Mouse (Mus musculus) induced T-regulatory cell, adult 2 months (primary cell): ENCODE data around the gene Gm20388.
"Not testable (repeated sequence)": the region's sequence is repeated elsewhere in the genome, so short reads cannot be mapped to it uniquely, and the experiment has no call there.

Experiments
- DNase-seq: peaks from one replicate; pipeline ENCODE4 v3.0.0-alpha.2; 2012; ENCODE audit warnings: low read depth

The Gm20388 gene

DNA sequence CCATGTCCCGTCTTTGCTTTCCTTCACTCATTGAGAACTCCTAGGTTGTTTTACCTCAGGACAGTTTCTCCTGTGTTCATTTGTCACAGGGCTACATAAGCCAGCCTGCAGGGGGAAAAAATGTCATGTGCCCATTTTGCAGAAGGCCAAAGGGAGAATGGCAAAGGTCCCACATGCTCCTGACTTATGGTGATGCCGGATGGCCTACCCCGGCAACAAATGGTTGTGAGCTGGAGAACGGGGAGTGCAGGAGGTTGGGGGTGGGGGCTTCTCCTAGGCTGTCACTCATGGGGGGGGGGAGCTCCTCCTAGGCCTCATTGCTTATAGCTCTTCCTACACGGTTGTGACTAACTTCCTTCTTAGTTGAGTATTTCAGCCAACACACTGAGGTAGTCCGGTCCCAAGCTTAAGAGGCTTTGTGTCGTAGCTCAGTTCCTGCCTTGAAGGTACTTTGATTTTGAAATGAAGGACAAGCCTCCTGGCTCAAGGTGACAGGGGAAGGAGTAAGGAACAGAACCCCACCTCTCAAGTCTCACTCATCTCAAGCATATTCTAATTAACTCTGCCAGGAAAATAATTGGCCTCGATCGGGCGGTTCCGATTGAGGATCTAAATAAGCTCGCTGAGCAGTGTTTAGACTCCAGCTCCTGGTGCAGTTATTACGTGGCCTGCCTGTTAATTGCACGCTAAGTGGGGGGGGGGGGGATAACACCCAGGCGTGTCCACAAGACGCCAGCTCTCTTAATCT, 4233.4 kb downstream of the Gm20388 start:
- no peak for DNase-seq

GRCm38 (mm10) chr8:124144619-124144980, 4234.0 kb downstream of the Gm20388 start:
- no peak for DNase-seq

DNA sequence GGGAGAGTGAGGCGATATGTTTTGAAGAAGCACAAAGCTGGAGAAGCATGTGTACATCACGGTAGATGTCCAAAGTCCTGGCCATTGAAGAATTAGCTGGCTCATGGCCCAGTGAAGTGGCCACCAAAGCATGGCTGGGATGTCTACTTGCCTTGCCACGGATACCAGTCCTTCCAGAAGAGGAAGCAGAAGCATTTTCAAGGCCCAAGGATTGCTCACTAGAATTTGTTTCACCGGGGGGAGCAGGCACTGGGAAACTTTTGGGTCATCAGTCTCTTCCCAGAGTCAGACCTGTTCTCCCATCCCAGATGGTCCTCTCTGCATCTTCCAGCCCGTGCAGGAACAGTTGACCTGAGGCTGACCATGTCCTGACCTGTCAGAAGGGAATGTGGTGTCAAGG, 4235.6 kb downstream of the Gm20388 start:
- DNase-seq = no peak

DNA sequence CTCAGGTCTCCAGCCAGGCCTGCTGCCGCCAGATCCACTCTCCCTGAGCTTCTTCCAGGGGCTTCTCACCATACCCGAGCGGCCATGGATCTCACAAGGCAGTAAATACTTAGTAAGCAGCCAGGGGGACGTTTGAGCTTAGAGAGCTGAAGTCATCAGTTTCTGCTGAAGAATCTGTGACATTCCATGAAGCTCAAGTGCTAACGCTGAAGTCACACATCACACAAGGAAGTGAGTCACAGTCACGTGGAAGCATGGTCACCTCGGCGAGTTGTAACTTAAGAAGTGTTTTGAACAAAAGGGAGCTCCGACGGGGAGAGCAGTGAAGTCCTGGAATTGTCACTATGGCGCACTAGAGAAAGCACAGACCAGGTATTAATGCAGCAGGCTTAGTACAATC, 4239.4 kb downstream of the Gm20388 start:
- DNase-seq = no peak

DNA sequence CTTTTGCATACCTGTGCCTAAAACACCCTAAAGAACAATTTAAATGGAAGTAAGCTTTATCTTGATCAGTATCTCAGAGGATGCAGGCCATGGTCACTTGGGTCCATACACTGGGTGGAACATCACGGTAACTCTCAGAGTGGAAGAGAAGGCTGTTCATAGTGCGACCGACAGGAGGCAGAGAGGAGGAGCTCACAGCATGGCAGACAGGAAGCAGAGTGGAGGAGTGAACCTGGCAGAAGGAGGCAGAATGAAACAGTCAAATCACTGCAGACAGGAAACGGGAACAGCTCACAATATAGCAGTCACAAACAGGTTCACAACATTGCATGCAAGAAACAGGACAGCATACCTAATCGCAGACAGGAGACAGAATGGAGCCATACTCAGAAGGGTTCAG, 4239.9 kb downstream of the Gm20388 start:
- peak; percentile 61 for DNase-seq

- DNase-seq = no peak
Measured at GRCm38 (mm10) chr8:124151881-124152280, 4241.2 kb downstream of the Gm20388 start.

DNA sequence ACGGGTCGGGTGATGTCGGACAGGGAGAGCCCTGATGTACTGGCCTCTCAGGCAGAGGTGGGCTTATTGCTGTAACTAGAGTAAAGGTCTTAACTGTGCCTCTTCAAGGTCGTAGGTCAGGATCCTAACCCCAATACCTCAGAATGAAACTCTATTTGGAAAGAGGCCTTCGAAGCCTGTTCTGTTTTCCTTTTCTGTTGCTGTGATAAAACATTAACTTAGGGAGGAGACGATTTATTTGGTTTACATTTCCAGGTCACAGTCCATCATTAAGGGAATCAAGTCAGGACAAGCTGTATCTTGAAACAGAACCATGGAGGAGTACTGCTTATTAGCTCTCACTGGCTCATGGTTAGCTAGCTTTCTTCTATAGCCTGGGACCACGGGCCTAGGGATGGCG, 4242.1 kb downstream of the Gm20388 start:
- no peak for DNase-seq

GRCm38 (mm10) chr8:124156324-124156723, 4245.7 kb downstream of the Gm20388 start:
- no peak for DNase-seq

GRCm38 (mm10) chr8:124161683-124162082, 4251.0 kb downstream of the Gm20388 start:
- DNase-seq = no peak

DNA sequence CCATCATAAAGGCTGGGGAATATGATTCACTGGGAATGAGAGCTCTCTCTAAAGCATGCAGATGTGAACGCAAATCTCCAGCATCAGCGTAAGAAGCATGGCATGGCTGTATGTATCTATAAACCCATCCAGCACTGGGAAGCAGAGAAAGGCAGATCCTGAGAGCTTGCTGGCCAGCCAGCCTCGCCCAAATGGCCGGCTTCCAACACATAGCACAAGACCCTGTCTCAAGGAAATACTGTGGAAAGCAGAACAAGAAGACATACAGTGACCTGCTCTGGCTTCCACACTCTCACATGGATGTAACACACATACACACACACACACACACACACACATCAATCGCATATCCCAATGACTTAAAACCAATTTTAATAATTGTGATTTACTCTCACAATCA, 4252.6 kb downstream of the Gm20388 start:
- DNase-seq = no peak

- no peak for DNase-seq
Measured at GRCm38 (mm10) chr8:124169749-124170148, 4259.1 kb downstream of the Gm20388 start.

- DNase-seq = no peak
Measured at GRCm38 (mm10) chr8:124170671-124171070, 4260.0 kb downstream of the Gm20388 start.

DNA sequence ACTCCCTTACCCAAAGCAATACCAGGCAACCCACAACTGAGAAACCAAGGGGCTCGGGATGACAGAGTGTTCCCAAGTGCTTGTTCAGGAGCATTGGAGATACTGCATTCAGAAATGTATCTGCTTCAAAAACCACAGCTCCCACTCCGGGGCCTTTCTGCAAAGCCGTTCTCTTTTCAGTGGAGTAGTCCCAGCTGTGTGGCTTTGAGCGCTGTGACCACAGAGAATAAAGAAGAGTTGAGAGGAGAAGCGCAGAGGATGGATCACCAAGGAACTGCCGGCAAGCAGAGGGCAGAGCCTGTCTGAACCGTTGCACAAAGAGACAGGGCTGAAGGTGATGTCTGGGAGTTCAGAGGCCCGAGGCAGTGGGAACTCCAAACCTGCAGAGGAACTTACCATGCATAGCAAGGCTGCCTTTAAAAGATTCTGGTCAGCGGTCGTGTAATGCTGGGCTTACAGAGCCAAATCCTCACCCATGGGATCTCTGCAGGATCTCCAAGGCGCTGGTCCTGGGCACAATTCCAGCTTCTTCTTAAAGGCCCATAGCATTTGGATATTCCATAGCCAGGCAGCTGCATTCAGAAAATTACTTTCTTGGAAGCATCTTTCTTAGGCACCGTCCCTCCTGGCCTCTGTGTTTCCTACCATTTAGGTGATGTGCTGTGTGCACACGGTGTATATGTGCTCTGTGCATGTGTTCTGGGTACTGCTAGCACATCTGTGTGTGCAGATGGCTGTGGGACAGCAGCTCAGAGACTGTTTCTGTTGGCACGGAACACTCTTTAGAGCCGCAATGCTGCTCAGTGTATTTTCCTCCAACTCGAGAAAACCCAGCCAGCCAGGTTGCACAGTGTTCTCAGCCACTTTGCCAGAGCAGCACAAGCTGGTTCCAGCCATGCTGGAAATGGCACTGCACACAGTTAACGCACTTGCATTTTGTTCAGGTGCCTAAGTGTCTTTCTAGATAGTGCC, 4261.2 kb downstream of the Gm20388 start:
- no peak for DNase-seq

- DNase-seq = no peak
Measured at GRCm38 (mm10) chr8:124173688-124174087, 4263.0 kb downstream of the Gm20388 start.

GRCm38 (mm10) chr8:124176133-124176532, 4265.5 kb downstream of the Gm20388 start:
- DNase-seq = no peak

- DNase-seq = not testable (repeated sequence)
Measured at GRCm38 (mm10) chr8:124177092-124177491, 4266.5 kb downstream of the Gm20388 start.

DNA sequence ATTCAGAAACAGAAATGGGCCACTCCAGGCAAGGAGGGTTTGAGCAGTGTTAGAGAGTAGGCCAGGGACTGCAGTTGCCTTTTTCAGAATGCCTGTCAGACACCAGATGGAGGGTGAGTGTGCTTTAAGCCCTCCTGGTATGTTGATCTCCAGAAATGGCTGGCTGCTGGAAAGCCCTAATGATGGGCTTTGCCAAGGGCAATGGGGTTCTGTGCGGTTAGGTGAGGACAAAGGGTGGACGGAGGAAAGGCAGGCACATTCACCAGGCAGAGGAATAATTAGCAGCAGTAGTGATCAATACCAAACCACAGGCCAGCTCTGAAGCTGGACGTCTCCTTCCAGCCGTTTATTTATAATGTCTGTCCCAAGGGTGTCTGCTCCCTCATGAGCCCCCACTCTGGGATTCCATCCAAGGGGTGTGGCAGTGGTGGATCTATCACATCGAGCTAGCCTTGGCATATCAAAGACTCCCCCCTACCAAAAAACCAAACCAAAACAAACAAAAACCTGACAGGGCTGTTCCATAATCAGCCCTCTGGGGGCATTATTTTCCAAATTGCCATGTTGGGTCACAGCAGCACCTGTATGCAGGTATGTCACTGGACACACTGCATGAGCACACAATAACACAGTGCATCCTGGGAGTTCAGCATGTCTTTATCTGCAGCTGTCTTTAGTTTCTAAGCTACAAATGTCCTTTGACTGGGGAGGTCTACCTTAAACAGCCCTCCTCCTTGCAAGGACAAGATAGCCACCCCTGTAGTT, 4270.2 kb downstream of the Gm20388 start:
- no peak for DNase-seq

DNA sequence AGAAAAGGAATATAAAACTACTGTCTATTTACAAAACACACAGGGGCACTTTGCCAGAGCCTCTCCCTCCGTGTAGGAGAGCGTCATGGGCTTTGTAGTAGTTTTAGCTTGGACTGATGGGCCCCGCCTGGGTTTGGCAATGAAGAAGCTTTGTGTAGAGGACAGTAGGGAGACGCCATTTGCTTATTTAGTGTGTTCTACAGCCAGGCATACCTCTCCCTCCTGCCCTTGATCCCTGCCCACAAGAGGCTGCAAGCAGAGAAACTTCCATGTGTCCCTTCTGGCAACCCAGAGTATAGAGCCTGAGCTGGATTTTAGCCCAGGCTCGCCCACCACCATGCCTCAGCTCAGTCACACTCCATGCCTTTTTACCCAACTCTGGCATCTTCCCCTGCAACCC, 4271.1 kb downstream of the Gm20388 start:
- DNase-seq = no peak

- no peak for DNase-seq
Measured at GRCm38 (mm10) chr8:124182224-124182623, 4271.6 kb downstream of the Gm20388 start.

DNA sequence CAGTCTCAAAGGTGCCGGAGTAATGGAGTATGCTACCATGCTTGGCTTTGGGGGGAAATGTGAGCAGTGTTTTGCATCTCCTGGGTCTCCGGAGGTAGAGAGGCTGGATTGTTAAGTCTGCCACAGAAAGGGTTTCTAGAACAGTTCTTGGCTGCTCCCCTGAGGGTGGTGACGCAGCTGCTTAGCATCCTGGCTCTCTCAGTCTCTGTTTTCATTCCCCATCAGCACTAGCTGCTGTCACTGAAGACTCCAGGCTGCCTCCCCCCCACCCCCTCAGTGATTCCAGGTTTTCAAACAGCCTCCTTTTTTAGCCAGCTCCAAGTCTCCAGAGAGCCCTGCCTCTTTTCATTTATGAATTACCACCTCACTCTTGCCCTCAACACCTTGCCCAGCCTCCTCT, 4273.4 kb downstream of the Gm20388 start:
- DNase-seq = no peak

GRCm38 (mm10) chr8:124184507-124184906, 4273.9 kb downstream of the Gm20388 start:
- DNase-seq = no peak

DNA sequence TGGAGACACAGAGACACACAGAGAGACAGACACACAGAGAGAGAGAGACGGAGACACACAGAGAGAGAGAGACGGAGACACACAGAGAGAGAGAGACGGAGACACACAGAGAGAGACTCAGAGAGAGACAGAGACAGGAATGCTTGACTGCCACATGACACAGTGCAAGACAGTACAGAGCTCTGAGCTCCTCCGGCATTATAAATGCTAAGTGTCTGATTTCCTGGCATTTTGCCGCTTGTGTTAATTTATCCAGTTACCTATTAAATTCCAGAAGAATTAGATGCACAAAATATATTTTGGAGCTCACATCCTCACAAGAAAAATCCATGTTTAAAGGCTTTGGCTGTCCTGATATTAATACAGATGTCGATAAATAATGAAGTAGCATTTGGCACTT, 4274.4 kb downstream of the Gm20388 start:
- DNase-seq = no peak
